Mouse (Mus musculus): ENCODE results near the gene Rflna. TPM values are rescaled to one million over a fixed set of nuclear protein-coding genes. Genes with fewer than 3 reads are reported as not detected.

The Rflna gene
- polyA plus RNA-seq, 1 experiment, result not detected

- Histone ChIP-seq H3K4me3 (replicated peaks) (no peak overlapping the region), H3K9me3 (ENCODE audit: control insufficient read depth, low read length) (peaks cover 3% of the 10 kb centered on the region; the same call in 1 of the 2 replicates), H3K4me1 (ENCODE audit: control insufficient read depth) (no peaks in the 10 kb centered on the region), H3K27me3 (ENCODE audit: control insufficient read depth) (peaks cover 18% of the 10 kb centered on the region), H3K36me3 (ENCODE audit: control insufficient read depth) (no peaks in the 10 kb centered on the region)
- no peak for TF ChIP-seq GATA1 (IDR thresholded peaks at IDR 0.05; ENCODE audit: low read length)
- TF ChIP-seq TAL1 (IDR thresholded peaks at IDR 0.05; ENCODE audit: low read length), result no peak
These were observed 5.1 kb upstream of the Rflna start for GRCm38 (mm10) chr5:124997913-124998312.

DNA sequence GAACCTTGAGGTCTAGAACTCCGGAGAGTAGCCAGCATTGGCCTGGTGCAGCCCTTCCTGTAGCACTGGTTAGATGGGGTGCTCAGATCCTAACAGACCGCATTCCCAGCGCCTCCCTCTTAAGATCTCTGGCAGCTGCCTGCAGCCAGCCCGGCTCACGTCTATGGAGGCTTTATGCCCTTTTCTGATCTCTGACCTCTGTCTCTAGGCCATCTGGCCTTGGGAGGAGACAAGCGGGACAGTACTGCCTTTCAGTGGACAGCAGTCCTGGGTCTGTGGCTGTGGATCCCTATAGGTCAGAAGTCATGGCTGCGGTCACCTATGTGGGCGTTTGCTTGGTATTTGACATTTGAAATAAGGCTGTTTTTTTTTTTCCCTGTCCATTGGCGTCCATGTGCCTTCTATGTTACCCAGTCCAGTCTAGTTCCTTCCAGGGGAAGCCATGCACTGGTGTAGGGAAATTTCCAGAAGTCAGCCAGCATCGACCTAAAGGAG, 2.2 kb upstream of the Rflna start:
- H3K27me3 ChIP-seq (ENCODE audit: control insufficient read depth), result peaks cover 35% of the 10 kb centered on the region
- no peaks in the 10 kb centered on the region for H3K36me3 ChIP-seq (ENCODE audit: control insufficient read depth)
- H3K9me3 ChIP-seq (ENCODE audit: control insufficient read depth, low read length), result peaks cover 3% of the 10 kb centered on the region; the same call in 1 of the 2 replicates
- no peak for TF ChIP-seq GATA1 (IDR thresholded peaks at IDR 0.05; ENCODE audit: low read length)
- no peak for TF ChIP-seq TAL1 (IDR thresholded peaks at IDR 0.05; ENCODE audit: low read length)
- H3K4me3 ChIP-seq (replicated peaks), result no peak overlapping the region
- no peaks in the 10 kb centered on the region for H3K4me1 ChIP-seq (ENCODE audit: control insufficient read depth)

DNA sequence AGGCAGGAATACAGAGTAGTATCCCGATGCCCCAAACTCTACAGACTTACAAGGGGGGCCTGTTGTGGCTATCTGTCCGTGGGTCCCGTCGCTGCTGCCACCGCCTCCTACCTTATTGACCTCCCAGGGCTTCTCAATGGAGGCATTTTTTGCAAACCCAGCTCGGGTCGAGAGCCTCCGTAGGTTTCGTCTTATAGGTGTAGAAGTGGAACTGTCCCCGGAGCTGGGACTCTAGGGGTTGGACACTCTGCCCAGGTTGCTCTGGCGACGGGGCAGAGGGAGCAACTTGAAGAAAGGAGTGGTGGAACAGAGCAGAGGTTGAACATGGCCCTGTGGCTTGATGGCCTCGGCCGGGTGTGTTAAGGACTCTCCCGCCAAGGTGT, 843 bp downstream of the Rflna start:
- Histone ChIP-seq H3K36me3 (ENCODE audit: control insufficient read depth) (no peaks in the 10 kb centered on the region), H3K27me3 (ENCODE audit: control insufficient read depth) (peaks cover 35% of the 10 kb centered on the region), H3K4me1 (ENCODE audit: control insufficient read depth) (no peaks in the 10 kb centered on the region), H3K4me3 (replicated peaks) (no peak overlapping the region), H3K9me3 (ENCODE audit: control insufficient read depth, low read length) (peaks cover 3% of the 10 kb centered on the region; the same call in 1 of the 2 replicates)
- no peak for TF ChIP-seq TAL1 (IDR thresholded peaks at IDR 0.05; ENCODE audit: low read length)
- TF ChIP-seq GATA1 (IDR thresholded peaks at IDR 0.05; ENCODE audit: low read length), result no peak

DNA sequence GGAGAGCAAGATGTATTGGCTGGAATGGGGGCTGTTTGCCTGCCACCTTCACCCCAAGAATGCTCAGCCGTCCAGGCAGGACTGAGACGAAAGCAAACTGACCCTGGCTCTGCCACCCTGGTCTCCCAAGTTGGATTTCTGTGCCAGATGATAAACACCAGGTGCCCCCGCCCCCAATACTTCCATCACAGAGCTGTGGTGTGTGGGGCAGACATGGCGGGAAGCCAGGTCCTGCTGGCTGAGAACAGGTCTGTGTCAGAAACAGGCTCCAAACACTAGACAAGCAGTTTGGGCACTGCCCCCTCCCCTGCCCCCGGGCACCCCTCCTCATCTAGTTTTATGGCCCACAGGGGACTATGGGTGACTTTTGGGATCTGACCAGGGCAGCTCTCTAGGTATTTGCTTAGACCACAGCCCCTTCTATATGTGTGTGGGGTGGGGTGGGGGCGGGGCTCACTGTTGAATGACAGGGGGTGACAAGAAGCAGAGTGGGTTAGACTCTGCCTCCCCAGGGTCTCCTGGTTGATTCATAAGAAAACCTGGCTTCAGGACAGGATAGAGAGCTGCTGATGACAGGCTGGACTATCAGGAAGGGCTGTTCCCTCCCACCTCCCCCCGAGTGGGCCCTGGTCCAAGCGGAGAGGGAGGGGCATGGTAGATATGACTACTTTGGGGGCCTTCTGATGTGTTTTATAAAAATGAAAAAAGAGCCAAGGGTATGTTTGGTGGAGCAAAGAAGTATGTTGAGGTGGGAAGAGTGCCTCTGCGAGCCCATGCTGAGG, 3.0 kb downstream of the Rflna start:
- peaks cover 3% of the 10 kb centered on the region; the same call in 1 of the 2 replicates for H3K9me3 ChIP-seq (ENCODE audit: control insufficient read depth, low read length)
- H3K4me1 ChIP-seq (ENCODE audit: control insufficient read depth), result no peaks in the 10 kb centered on the region
- H3K27me3 ChIP-seq (ENCODE audit: control insufficient read depth), result peaks cover 35% of the 10 kb centered on the region
- no peak overlapping the region for H3K4me3 ChIP-seq (replicated peaks)
- no peak for TF ChIP-seq TAL1 (IDR thresholded peaks at IDR 0.05; ENCODE audit: low read length)
- TF ChIP-seq GATA1 (IDR thresholded peaks at IDR 0.05; ENCODE audit: low read length), result no peak
- H3K36me3 ChIP-seq (ENCODE audit: control insufficient read depth), result no peaks in the 10 kb centered on the region

- peaks cover 35% of the 10 kb centered on the region for H3K27me3 ChIP-seq (ENCODE audit: control insufficient read depth)
- no peak for TF ChIP-seq GATA1 (IDR thresholded peaks at IDR 0.05; ENCODE audit: low read length)
- TF ChIP-seq TAL1 (IDR thresholded peaks at IDR 0.05; ENCODE audit: low read length), result no peak
- H3K4me3 ChIP-seq (replicated peaks), result no peak overlapping the region
- H3K4me1 ChIP-seq (ENCODE audit: control insufficient read depth), result no peaks in the 10 kb centered on the region
- no peaks in the 10 kb centered on the region for H3K36me3 ChIP-seq (ENCODE audit: control insufficient read depth)
- no peaks in the 10 kb centered on the region for H3K9me3 ChIP-seq (ENCODE audit: control insufficient read depth, low read length)
These were observed 3.9 kb downstream of the Rflna start for GRCm38 (mm10) chr5:125006896-125007295.

GRCm38 (mm10) chr5:125011166-125011565, 8.1 kb downstream of the Rflna start:
- Histone ChIP-seq H3K36me3 (ENCODE audit: control insufficient read depth) (peaks cover 7% of the 10 kb centered on the region), H3K4me1 (ENCODE audit: control insufficient read depth) (no peaks in the 10 kb centered on the region), H3K9me3 (ENCODE audit: control insufficient read depth, low read length) (no peaks in the 10 kb centered on the region), H3K27me3 (ENCODE audit: control insufficient read depth) (no peaks in the 10 kb centered on the region), H3K4me3 (replicated peaks) (no peak overlapping the region)
- no peak for TF ChIP-seq TAL1 (IDR thresholded peaks at IDR 0.05; ENCODE audit: low read length)
- TF ChIP-seq GATA1 (IDR thresholded peaks at IDR 0.05; ENCODE audit: low read length), result no peak

- H3K9me3 ChIP-seq (ENCODE audit: control insufficient read depth, low read length), result no peaks in the 10 kb centered on the region
- no peak overlapping the region for H3K4me3 ChIP-seq (replicated peaks)
- no peak for TF ChIP-seq GATA1 (IDR thresholded peaks at IDR 0.05; ENCODE audit: low read length)
- no peak for TF ChIP-seq TAL1 (IDR thresholded peaks at IDR 0.05; ENCODE audit: low read length)
- no peaks in the 10 kb centered on the region for H3K4me1 ChIP-seq (ENCODE audit: control insufficient read depth)
- H3K27me3 ChIP-seq (ENCODE audit: control insufficient read depth), result no peaks in the 10 kb centered on the region
- H3K36me3 ChIP-seq (ENCODE audit: control insufficient read depth), result peaks cover 11% of the 10 kb centered on the region
These were observed 8.6 kb downstream of the Rflna start for GRCm38 (mm10) chr5:125011628-125012027.

DNA sequence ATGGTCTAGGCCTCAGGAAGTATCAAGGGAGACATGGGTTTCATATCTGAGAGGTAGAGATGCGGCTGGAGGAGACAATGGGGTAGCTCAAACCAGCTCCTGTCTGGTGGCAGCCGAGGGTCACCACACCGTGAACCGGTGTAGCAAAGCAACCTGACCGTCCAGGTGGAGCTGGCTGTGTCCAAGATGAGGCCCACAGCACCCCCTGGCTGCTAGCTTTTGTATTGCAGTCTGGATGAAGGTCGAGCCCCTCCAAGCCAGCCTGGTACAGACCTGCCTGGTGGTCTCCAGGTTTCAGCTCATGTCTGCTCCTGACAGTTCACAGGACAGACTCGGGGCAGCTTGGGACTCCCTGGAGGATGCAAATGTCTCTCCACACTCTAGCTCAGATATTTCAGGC, 11.5 kb downstream of the Rflna start:
- Histone ChIP-seq H3K36me3 (ENCODE audit: control insufficient read depth) (peaks cover 39% of the 10 kb centered on the region), H3K4me1 (ENCODE audit: control insufficient read depth) (no peaks in the 10 kb centered on the region), H3K4me3 (replicated peaks) (no peak overlapping the region), H3K27me3 (ENCODE audit: control insufficient read depth) (no peaks in the 10 kb centered on the region), H3K9me3 (ENCODE audit: control insufficient read depth, low read length) (no peaks in the 10 kb centered on the region)
- TF ChIP-seq TAL1 (IDR thresholded peaks at IDR 0.05; ENCODE audit: low read length) (no peak), GATA1 (IDR thresholded peaks at IDR 0.05; ENCODE audit: low read length) (no peak)

- TF ChIP-seq TAL1 (IDR thresholded peaks at IDR 0.05; ENCODE audit: low read length), result no peak
- no peak for TF ChIP-seq GATA1 (IDR thresholded peaks at IDR 0.05; ENCODE audit: low read length)
- peaks cover 39% of the 10 kb centered on the region for H3K36me3 ChIP-seq (ENCODE audit: control insufficient read depth)
- H3K9me3 ChIP-seq (ENCODE audit: control insufficient read depth, low read length), result no peaks in the 10 kb centered on the region
- H3K4me1 ChIP-seq (ENCODE audit: control insufficient read depth), result no peaks in the 10 kb centered on the region
- no peak overlapping the region for H3K4me3 ChIP-seq (replicated peaks)
- H3K27me3 ChIP-seq (ENCODE audit: control insufficient read depth), result no peaks in the 10 kb centered on the region
These were observed 12.0 kb downstream of the Rflna start for GRCm38 (mm10) chr5:125015066-125015465.
